Mouse (Mus musculus): ENCODE data around the gene Pear1. TPM values are rescaled to one million over a fixed set of nuclear protein-coding genes. Genes with fewer than 3 reads are reported as not detected.

Gene Pear1
- polyA plus RNA-seq, 1 experiment from 2014 or later: 8.6 TPM

DNA sequence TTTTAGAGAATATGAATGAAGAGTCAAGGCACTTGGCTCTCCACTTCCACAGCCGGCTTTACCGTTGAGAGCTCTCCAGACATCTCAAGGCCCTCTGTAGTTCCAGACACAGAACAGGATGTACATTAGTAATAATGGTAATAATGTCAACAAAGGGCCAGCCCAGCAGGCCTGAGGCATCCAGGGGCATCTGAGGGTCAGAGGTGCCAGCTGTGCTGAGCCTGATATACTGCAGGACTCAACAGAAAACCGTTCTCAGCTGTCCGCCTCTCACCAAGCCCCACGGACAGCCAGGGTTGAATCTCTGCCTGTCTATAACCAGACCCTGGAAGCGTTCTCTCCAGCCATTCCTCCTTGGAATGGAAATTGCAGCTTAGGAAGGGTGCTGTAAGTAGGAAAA is 99.5 kb downstream of the Pear1 start:
- no peak overlapping the region for H3K9ac ChIP-seq (ENCODE audit: low read length)
- no peak overlapping the region for H3K4me2 ChIP-seq (ENCODE audit: low read depth, low read length, severe bottlenecking)
- WGBS: 84% methylated on average over 6 of the region's 6 CpGs
- H3K27ac ChIP-seq (ENCODE audit: low read depth, low read length): no peak overlapping the region
- ATAC-seq (replicated peaks; ENCODE audit: low FRiP score) (no peak), DNase-seq (ENCODE audit: low spot score) (peak; percentile 19)
- no peaks in the 10 kb centered on the region for H3K9me3 ChIP-seq (ENCODE audit: control insufficient read depth, low read length)
- peaks cover 3% of the 10 kb centered on the region; the same call in 1 of the 2 replicates for H3K36me3 ChIP-seq (ENCODE audit: control insufficient read depth, insufficient read depth, low read length)
- no peaks in the 10 kb centered on the region for H3K27me3 ChIP-seq (ENCODE audit: control insufficient read depth, insufficient read depth, low read length)
- no peak overlapping the region for H3K4me3 ChIP-seq (ENCODE audit: low read depth, low read length)
- no peaks in the 10 kb centered on the region for H3K4me1 ChIP-seq (replicated peaks; ENCODE audit: control insufficient read depth, insufficient read depth, low read length)

DNA sequence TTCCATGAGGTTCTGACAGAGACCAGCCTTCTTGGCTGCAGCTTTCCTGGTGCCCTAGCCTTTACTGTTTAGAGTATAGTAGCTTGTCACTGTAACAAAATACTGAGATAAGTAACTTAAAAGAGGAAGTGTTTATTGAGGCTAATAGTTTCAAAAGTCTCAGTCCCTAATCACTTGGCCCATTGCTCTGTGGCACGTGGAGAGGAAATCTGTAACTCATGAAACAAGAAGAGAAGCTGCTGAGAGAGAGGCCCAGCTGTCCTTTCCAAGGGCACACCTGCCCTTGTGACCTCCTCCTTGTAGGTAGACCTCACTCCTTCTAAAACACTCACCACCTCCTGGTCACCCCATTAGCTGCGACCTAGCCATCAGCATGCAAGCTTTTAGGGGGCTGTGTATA is 105.6 kb downstream of the Pear1 start:
- peak; percentile 33 for DNase-seq (ENCODE audit: low spot score)
- no peak overlapping the region for H3K4me2 ChIP-seq (ENCODE audit: low read depth, low read length, severe bottlenecking)
- H3K27ac ChIP-seq (ENCODE audit: low read depth, low read length): no peak overlapping the region
- 82% methylated on average over 2 of the region's 2 CpGs for WGBS
- no peaks in the 10 kb centered on the region for H3K4me1 ChIP-seq (replicated peaks; ENCODE audit: control insufficient read depth, insufficient read depth, low read length)
- no peak overlapping the region for H3K9ac ChIP-seq (ENCODE audit: low read length)
- ATAC-seq (replicated peaks; ENCODE audit: low FRiP score): no peak
- no peaks in the 10 kb centered on the region for H3K27me3 ChIP-seq (ENCODE audit: control insufficient read depth, insufficient read depth, low read length)
- H3K9me3 ChIP-seq (ENCODE audit: control insufficient read depth, low read length): no peaks in the 10 kb centered on the region
- no peak overlapping the region for H3K4me3 ChIP-seq (ENCODE audit: low read depth, low read length)
- H3K36me3 ChIP-seq (ENCODE audit: control insufficient read depth, insufficient read depth, low read length): peaks cover 7% of the 10 kb centered on the region

Other genes with a start within 250 kb of the Pear1 start
- 17.3 and 20.1 TPM in 2 replicates for gene Arhgef11, start 206.7 kb downstream of the Pear1 start, polyA plus RNA-seq (2014; fragmentation: Nextera tagmentation; extraction: Ambion mirVana)
- 0.24 and 0.55 TPM in 2 replicates for gene Lrrc71, start 75.7 kb downstream of the Pear1 start, polyA plus RNA-seq (2014; fragmentation: Nextera tagmentation; extraction: Ambion mirVana)
- 0.16 and 0.45 TPM in 2 replicates for gene Ntrk1, start 29.1 kb downstream of the Pear1 start, polyA plus RNA-seq (2014; fragmentation: Nextera tagmentation; extraction: Ambion mirVana)
- gene Insrr, start 27.4 kb downstream of the Pear1 start, polyA plus RNA-seq (2014; fragmentation: Nextera tagmentation; extraction: Ambion mirVana): 0.32 and 0.33 TPM in 2 replicates
- not detected in 2 replicates for gene Sh2d2a, start 22.4 kb upstream of the Pear1 start, polyA plus RNA-seq (2014; fragmentation: Nextera tagmentation; extraction: Ambion mirVana)
- gene Prcc, start 61.3 kb upstream of the Pear1 start, polyA plus RNA-seq (2014; fragmentation: Nextera tagmentation; extraction: Ambion mirVana): 19.6 and 22.3 TPM in 2 replicates
- 325 and 329 TPM in 2 replicates for gene Hdgf, start 82.0 kb upstream of the Pear1 start, polyA plus RNA-seq (2014; fragmentation: Nextera tagmentation; extraction: Ambion mirVana)
- 69.4 and 74.5 TPM in 2 replicates for gene Mrpl24, start 95.2 kb upstream of the Pear1 start, polyA plus RNA-seq (2014; fragmentation: Nextera tagmentation; extraction: Ambion mirVana)
- 73.9 and 78.7 TPM in 2 replicates for gene Isg20l2, start 106.0 kb upstream of the Pear1 start, polyA plus RNA-seq (2014; fragmentation: Nextera tagmentation; extraction: Ambion mirVana)
- 22.2 and 23.2 TPM in 2 replicates for gene Rrnad1, start 106.4 kb upstream of the Pear1 start, polyA plus RNA-seq (2014; fragmentation: Nextera tagmentation; extraction: Ambion mirVana)
- gene Crabp2, start 124.4 kb upstream of the Pear1 start, polyA plus RNA-seq (2014; fragmentation: Nextera tagmentation; extraction: Ambion mirVana): 409 and 417 TPM in 2 replicates
- gene Nes, start 146.8 kb upstream of the Pear1 start, polyA plus RNA-seq (2014; fragmentation: Nextera tagmentation; extraction: Ambion mirVana): 92.0 and 99.9 TPM in 2 replicates
- 0.52 and 0.72 TPM in 2 replicates for gene Bcan, start 175.9 kb upstream of the Pear1 start, polyA plus RNA-seq (2014; fragmentation: Nextera tagmentation; extraction: Ambion mirVana)
- 0.27 and 0.39 TPM in 2 replicates for gene Hapln2, start 203.3 kb upstream of the Pear1 start, polyA plus RNA-seq (2014; fragmentation: Nextera tagmentation; extraction: Ambion mirVana)
- 32.8 and 39.0 TPM in 2 replicates for gene Gpatch4, start 218.8 kb upstream of the Pear1 start, polyA plus RNA-seq (2014; fragmentation: Nextera tagmentation; extraction: Ambion mirVana)
- 123 and 130 TPM in 2 replicates for gene Naxe, start 234.2 kb upstream of the Pear1 start, polyA plus RNA-seq (2014; fragmentation: Nextera tagmentation; extraction: Ambion mirVana)

Data from forebrain, embryonic 11.5 days (tissue).